Mouse (Mus musculus): ENCODE data around the gene Edrf1. TPM values are rescaled to one million over a fixed set of nuclear protein-coding genes. Genes with fewer than 3 reads are reported as not detected.

Gene Edrf1
- total RNA-seq (2014; rRNA removed) (25.6 and 33.2 TPM in 2 replicates), polyA plus RNA-seq (2015; fragmentation: Nextera tagmentation; extraction: Ambion mirVana) (9.3 and 10.5 TPM in 2 replicates)

GRCm38 (mm10) chr7:133637361-133638305 lies at the start of gene Edrf1:
Gene Edrf1, plus strand, starts transcription at chr7:133637543.
- H3K36me3 ChIP-seq (ENCODE audit: insufficient read depth, low read length): peaks cover 17% of the 10 kb centered on the region
- DNase-seq (ENCODE audit: low spot score): peak; percentile 100
- H3K4me1 ChIP-seq (ENCODE audit: insufficient read depth, low read length): no peaks in the 10 kb centered on the region
- under 1% methylated on average over 81 of the region's 81 CpGs for WGBS
- peak within 1 kb of the TSS; percentile 97 for H3K4me3 ChIP-seq (ENCODE audit: low read depth, low read length)
- TF ChIP-seq CTCF (IDR thresholded peaks at IDR 0.05): no peak
- peak; percentile 98 for ATAC-seq (ENCODE audit: low FRiP score)
- H3K9ac ChIP-seq (replicated peaks; ENCODE audit: low read length, poor library complexity, severe bottlenecking): peak within 1 kb of the TSS; percentile 95
- no peaks in the 10 kb centered on the region for H3K27me3 ChIP-seq (ENCODE audit: insufficient read depth, low read length)
- peak within 1 kb of the TSS; percentile 84 for H3K27ac ChIP-seq (ENCODE audit: low read depth, low read length)
- peak within 1 kb of the TSS; percentile 87 for H3K4me2 ChIP-seq (ENCODE audit: low read depth, low read length, poor library complexity, severe bottlenecking)
- H3K9me3 ChIP-seq (ENCODE audit: low read length): no peaks in the 10 kb centered on the region

GRCm38 (mm10) chr7:133591750-133592149 lies 45.6 kb upstream of the Edrf1 start:
- H3K27me3 ChIP-seq (ENCODE audit: insufficient read depth, low read length): no peaks in the 10 kb centered on the region
- H3K9ac ChIP-seq (replicated peaks; ENCODE audit: low read length, poor library complexity, severe bottlenecking): no peak overlapping the region
- TF ChIP-seq CTCF (IDR thresholded peaks at IDR 0.05): no peak
- no peak for ATAC-seq (ENCODE audit: low FRiP score)
- H3K36me3 ChIP-seq (ENCODE audit: insufficient read depth, low read length): no peaks in the 10 kb centered on the region
- no peak for DNase-seq (ENCODE audit: low spot score)
- H3K9me3 ChIP-seq (ENCODE audit: low read length): no peaks in the 10 kb centered on the region
- H3K4me2 ChIP-seq (ENCODE audit: low read depth, low read length, poor library complexity, severe bottlenecking): no peak overlapping the region
- WGBS: 100% methylated on average over 1 of the region's 1 CpGs
- no peaks in the 10 kb centered on the region for H3K4me1 ChIP-seq (ENCODE audit: insufficient read depth, low read length)
- H3K27ac ChIP-seq (ENCODE audit: low read depth, low read length): no peak overlapping the region
- H3K4me3 ChIP-seq (ENCODE audit: low read depth, low read length): no peak overlapping the region

DNA sequence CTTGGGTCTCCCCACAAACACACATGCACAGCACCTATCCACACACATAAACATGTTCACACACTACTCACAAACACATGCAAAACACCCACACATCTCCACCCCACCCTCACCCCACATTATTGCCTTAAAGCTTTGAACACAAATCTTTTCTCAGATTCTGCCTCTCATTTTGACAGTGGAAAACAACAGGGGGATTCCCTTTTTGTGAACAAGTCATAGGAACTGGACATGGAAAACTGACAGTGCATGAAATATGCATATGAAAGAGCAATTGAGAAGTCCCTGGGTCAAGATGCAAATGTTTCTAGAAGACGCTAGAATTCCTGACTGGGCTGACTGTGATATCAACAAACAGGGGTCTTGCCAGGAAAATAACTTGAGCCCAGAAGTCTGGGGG lies 36.8 kb upstream of the Edrf1 start:
- Histone ChIP-seq H3K4me3 (ENCODE audit: low read depth, low read length) (no peak overlapping the region), H3K27ac (ENCODE audit: low read depth, low read length) (no peak overlapping the region), H3K27me3 (ENCODE audit: insufficient read depth, low read length) (no peaks in the 10 kb centered on the region), H3K9me3 (ENCODE audit: low read length) (no peaks in the 10 kb centered on the region), H3K4me1 (ENCODE audit: insufficient read depth, low read length) (no peaks in the 10 kb centered on the region), H3K9ac (replicated peaks; ENCODE audit: low read length, poor library complexity, severe bottlenecking) (no peak overlapping the region), H3K36me3 (ENCODE audit: insufficient read depth, low read length) (no peaks in the 10 kb centered on the region), H3K4me2 (ENCODE audit: low read depth, low read length, poor library complexity, severe bottlenecking) (no peak overlapping the region)
- WGBS: 27% methylated on average over 1 of the region's 1 CpGs
- no peak for TF ChIP-seq CTCF (IDR thresholded peaks at IDR 0.05)
- DNase-seq (ENCODE audit: low spot score) (no peak), ATAC-seq (ENCODE audit: low FRiP score) (no peak)

- ATAC-seq (ENCODE audit: low FRiP score) (no peak), DNase-seq (ENCODE audit: low spot score) (no peak)
- TF ChIP-seq CTCF (IDR thresholded peaks at IDR 0.05): no peak
- H3K9me3 ChIP-seq (ENCODE audit: low read length): no peaks in the 10 kb centered on the region
- no peak within 1 kb of the TSS for H3K9ac ChIP-seq (replicated peaks; ENCODE audit: low read length, poor library complexity, severe bottlenecking)
- H3K27ac ChIP-seq (ENCODE audit: low read depth, low read length): no peak within 1 kb of the TSS
- H3K36me3 ChIP-seq (ENCODE audit: insufficient read depth, low read length): no peaks in the 10 kb centered on the region
- no peak within 1 kb of the TSS for H3K4me2 ChIP-seq (ENCODE audit: low read depth, low read length, poor library complexity, severe bottlenecking)
- H3K4me3 ChIP-seq (ENCODE audit: low read depth, low read length): no peak within 1 kb of the TSS
- 77% methylated on average over 2 of the region's 2 CpGs for WGBS
- no peaks in the 10 kb centered on the region for H3K4me1 ChIP-seq (ENCODE audit: insufficient read depth, low read length)
- H3K27me3 ChIP-seq (ENCODE audit: insufficient read depth, low read length): no peaks in the 10 kb centered on the region
Observed at GRCm38 (mm10) chr7:133602058-133602457, 35.3 kb upstream of the Edrf1 start, which contains the start of gene Tex36. Gene Tex36, minus strand, starts transcription at chr7:133602158.

GRCm38 (mm10) chr7:133603156-133603555 lies 34.2 kb upstream of the Edrf1 start:
- no peaks in the 10 kb centered on the region for H3K36me3 ChIP-seq (ENCODE audit: insufficient read depth, low read length)
- WGBS: 64% methylated on average over 2 of the region's 2 CpGs
- ATAC-seq (ENCODE audit: low FRiP score) (no peak), DNase-seq (ENCODE audit: low spot score) (no peak)
- no peaks in the 10 kb centered on the region for H3K27me3 ChIP-seq (ENCODE audit: insufficient read depth, low read length)
- no peak overlapping the region for H3K4me3 ChIP-seq (ENCODE audit: low read depth, low read length)
- no peak overlapping the region for H3K4me2 ChIP-seq (ENCODE audit: low read depth, low read length, poor library complexity, severe bottlenecking)
- no peak for TF ChIP-seq CTCF (IDR thresholded peaks at IDR 0.05)
- H3K27ac ChIP-seq (ENCODE audit: low read depth, low read length): no peak overlapping the region
- no peak overlapping the region for H3K9ac ChIP-seq (replicated peaks; ENCODE audit: low read length, poor library complexity, severe bottlenecking)
- peaks cover 4% of the 10 kb centered on the region for H3K4me1 ChIP-seq (ENCODE audit: insufficient read depth, low read length)
- no peaks in the 10 kb centered on the region for H3K9me3 ChIP-seq (ENCODE audit: low read length)

DNA sequence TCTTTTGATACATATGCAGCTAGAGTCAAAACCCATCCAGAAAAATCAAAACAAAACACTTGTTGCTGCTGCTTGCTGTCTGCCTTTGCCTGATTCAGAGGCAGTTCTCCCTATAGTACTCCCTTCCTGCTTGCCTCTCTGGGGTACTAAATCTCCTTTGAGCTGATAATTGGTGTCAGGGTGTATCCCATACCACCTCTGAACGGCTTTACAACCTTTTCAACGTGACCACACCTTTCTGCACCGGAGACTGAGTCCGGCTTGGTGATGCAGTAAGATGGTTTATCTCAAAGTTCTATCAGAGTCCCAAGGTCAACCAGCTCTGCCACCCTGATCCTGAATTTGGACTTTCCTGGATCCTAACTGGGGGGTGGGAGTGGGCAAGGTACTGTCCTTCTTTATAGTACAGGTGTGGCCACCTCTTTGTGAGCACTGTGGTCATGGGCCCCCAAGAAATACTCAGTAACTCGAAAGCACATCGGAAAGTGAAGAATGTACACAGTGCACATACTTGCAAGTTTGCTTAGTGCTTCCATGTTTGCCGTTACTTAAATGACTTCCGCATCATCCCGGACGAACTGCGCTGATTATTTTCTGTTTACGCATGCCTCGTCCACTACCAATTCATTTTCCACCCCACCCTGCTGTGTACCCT lies 32.8 kb upstream of the Edrf1 start:
- no peak for TF ChIP-seq CTCF (IDR thresholded peaks at IDR 0.05)
- H3K9ac ChIP-seq (replicated peaks; ENCODE audit: low read length, poor library complexity, severe bottlenecking): no peak overlapping the region
- WGBS: 88% methylated on average over 13 of the region's 13 CpGs
- no peak overlapping the region for H3K4me3 ChIP-seq (ENCODE audit: low read depth, low read length)
- H3K36me3 ChIP-seq (ENCODE audit: insufficient read depth, low read length): no peaks in the 10 kb centered on the region
- H3K4me1 ChIP-seq (ENCODE audit: insufficient read depth, low read length): peaks cover 9% of the 10 kb centered on the region
- no peaks in the 10 kb centered on the region for H3K27me3 ChIP-seq (ENCODE audit: insufficient read depth, low read length)
- no peak overlapping the region for H3K27ac ChIP-seq (ENCODE audit: low read depth, low read length)
- no peak for DNase-seq (ENCODE audit: low spot score)
- no peak overlapping the region for H3K4me2 ChIP-seq (ENCODE audit: low read depth, low read length, poor library complexity, severe bottlenecking)
- no peaks in the 10 kb centered on the region for H3K9me3 ChIP-seq (ENCODE audit: low read length)
- ATAC-seq (ENCODE audit: low FRiP score): no peak

Data from midbrain, postnatal 0 days (tissue).